Mouse (Mus musculus) kidney, adult 8-10 months (tissue): Measurements from ENCODE around the gene Tmem132d.

ENCODE experiments used
- DNase-seq, 2 experiments: peaks; one replicate each; pipeline ENCODE4 v3.0.0; 2022

The Tmem132d gene

GRCm38 (mm10) chr5:128205716-128206115 is 227.2 kb downstream of the Tmem132d start:
- no peak for DNase-seq

DNA sequence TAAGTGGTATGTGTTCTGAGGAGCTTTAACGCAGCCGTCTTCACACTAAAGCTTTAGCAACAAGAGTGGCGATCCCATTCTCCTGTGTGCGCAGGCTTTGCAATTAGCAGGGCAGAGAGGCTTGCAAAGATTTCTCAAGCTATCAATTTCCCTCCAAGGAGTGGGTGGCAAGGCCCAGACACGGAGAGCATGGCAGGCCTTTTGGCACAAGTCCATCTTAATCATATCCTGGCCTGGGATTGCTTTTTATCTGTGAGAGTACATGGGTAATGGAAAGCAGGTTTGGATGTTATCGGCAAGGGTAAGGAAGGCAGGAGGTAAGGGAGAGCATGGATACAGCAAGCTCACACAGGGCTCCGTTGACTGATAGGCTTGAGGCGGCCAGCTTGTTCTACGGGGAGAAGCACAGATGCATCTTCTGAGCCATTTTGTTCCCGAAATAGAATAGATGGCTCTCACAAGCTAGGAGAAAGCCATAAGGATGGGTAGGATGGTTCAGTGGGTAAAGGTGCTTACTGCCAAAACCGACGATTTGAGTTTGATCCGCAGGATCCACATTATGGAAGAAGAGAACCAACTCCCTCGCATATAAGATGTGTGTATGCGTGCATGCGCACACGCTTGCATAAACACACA is 228.1 kb downstream of the Tmem132d start:
- no peak for DNase-seq

DNA sequence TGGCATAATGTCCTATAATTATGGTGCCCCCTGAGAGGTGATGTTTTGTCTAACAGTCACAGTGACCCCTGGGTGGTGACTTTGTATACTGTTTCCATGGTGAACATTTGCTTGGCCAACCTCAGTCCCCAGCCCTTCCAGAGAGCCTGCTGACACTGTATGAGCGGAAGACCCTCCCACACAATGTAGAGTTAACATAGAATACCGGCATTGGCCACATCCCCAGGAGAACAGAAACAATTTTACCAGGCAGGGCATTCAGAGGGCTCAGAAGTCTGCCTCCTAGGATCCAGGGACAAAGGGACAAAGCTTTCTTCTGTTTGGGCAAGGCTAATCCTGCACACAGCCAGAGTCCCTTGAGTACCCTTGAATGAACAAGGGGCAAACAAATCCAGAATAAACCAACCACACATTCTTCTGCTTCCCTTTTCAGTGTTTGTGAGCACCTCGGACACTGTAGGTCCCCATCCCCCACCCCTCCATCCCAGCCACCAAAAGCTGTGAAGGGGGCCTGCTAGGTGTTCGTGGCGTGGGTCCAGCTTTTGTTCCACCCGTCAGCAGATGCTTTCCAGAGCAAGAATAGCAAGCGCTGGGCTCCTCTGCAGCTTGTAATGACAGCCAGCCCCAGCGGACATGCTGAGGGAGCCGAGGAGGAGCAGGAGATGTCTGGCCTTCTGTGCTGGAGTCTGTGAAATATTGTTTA is 228.8 kb downstream of the Tmem132d start:
- no peak for DNase-seq

DNA sequence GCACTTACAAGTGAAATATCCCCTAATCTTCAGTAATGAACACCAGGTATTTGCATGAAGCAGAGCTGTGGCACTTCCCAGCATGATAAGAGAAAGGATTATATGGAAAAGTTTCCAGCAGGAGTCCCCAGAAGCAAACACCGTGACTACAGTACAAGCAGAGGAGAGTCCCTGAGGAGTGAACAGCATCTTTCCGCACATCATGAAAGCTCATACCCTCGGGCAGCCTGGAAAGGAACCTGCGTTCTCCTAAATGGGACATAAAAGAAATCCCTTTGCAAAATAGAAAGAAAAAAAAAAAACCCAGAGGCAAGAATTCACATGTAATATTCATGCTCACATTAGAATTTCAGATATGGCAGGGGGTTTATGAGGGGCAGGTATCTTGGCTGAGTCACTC is 238.8 kb downstream of the Tmem132d start:
- no peak for DNase-seq

DNA sequence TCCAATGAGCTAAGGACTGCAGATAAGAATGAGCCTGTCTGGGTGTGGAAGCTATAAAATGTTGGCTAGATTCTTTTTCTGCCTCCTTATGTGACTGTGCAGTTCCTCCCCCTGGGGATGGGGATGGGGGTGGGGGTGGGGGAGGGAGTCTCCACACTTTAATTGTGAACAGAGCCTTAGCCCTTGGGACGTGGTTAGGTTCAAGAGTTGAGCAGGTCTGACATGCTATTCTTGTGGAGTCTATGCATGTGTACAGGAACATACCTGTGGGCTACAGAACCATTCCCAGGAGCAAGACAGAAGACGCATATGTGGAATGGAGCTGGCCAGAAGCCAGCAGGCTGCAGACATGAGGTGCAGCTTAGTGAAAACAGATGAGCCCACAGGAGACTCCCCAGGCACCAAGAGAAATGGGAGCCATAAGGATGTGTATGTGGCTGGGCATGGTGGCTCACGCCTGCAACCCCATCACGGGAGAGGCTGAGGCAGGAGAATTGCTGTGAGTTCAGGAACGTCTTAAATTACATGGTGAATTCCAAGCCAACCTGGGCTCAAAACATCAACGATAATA is 240.3 kb downstream of the Tmem132d start:
- DNase-seq: no peak

- DNase-seq: no peak
These were observed 241.2 kb downstream of the Tmem132d start for GRCm38 (mm10) chr5:128191710-128192109.

DNA sequence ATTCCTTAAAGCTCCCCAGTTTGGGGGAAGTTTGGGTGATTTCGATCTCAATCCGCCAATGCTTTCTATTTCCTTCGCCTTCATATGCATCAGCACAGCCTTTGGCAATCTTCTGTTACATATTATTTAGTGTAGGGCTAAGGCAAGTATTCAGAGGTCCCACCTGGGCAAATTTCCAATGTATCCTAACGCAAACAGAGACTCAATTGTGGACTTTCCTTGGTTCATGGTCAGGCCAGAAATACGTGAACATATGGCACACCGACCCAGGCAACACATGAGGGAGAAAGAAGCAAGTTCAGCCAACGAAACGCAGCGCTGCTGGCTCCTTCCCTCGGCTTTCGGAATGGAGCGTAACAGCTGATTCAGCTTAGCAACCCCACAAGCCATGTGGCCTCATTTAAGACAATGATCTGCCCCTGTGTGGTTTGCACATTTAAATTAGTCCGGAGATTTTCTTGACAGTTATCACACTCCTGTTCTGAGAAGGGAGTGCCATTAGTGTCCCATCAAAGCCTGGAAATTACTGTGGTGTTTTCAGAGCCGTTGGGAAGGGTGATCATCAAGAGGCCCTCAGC is 242.5 kb downstream of the Tmem132d start:
- no peak for DNase-seq

GRCm38 (mm10) chr5:128176234-128176633 is 256.6 kb downstream of the Tmem132d start:
- no peak for DNase-seq

DNA sequence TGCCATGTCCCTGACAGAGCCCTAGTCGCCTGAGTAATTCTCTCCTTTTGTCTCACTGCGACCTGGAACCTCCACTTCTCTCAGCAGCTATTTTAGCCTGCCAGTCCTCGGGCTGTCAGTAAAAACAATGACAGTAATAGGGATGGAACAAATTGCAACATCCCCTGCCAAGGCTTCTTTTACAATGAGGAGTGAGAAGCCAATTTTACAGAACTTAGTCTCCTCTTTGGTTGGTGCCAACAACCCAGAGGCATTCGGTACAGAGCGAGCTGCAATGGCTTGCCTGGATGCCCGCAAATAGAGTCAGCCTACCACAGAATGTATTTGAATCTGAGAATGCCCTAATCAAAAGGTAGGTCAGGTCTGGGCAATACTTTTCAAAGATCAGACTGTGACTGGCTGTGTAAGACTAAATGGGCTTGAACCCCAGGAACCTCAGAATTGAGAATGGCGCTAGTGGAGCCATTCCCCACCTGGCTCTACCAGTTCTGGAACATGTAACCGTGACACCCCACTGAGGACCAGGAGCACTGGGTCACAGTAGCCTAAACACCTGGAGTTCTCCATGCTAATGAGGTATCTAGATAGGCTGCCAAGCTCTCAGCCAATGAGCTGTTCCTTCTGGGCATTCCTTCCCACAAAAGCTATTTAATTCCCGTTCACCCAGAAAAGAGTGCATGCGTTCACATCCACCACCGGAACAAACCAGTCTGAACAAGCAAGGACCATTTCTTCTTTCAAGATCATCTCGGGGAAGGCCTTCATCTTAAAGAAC is 273.8 kb downstream of the Tmem132d start:
- no peak for DNase-seq

- DNase-seq: no peak
These were observed 281.4 kb downstream of the Tmem132d start for GRCm38 (mm10) chr5:128151461-128151860.

- DNase-seq: no peak
These were observed 285.8 kb downstream of the Tmem132d start for GRCm38 (mm10) chr5:128146901-128147645.

DNA sequence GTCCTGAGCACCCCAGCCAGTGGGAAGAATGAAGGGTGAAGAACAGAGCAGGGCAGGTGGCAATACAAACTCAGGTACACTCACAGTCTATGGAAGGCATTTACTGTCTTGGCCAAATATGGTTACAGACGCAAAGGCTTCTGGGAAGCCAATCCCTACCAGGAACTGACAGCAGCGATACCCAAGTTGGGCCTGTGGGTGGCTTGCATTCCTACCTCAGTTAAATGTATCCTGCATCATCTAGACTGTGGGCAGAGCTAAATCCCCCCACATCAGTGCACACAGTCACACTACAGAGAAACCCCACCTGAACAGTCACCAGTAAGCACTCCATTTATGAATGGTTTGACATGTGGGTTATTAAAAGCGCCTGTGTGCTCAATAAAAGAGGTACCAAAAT is 288.1 kb downstream of the Tmem132d start:
- no peak for DNase-seq

DNA sequence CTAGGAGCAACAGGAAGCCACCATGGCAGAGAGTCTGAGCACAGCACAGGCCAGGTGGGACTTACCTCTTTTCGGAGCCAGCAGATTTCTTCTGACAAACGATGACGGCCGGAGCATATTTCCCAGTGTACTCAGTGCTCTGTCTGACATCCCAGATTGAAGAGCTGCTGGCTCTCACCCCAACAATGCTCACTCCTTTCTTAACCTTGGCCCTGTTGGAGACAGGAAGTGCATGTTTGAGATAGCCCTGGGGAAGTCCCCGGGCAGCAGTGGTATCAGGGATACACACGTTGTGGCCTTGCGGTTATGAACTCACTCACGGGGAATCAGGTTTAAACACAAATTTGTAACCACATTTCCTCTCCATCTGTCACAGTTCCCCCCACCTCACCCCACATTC is 296.1 kb downstream of the Tmem132d start:
- no peak for DNase-seq

DNA sequence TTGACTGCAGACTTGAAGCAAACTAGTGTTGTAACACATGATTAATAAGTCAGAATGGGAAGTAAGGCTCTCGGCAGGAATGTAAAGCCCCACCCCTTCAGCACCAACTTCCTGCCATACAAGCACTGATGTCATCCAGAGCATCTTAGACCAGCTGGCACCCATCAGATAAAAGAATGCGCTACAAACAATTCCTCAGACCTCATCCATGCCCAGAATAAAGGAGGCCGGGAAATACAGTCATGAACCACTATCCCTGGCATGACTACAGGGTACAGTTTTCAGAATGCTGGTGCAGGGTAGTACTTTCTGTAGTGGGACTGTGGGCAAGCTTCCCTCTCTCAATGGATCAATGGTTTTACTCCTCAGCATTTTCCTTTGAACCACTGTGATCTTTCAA is 310.2 kb downstream of the Tmem132d start:
- no peak for DNase-seq

DNA sequence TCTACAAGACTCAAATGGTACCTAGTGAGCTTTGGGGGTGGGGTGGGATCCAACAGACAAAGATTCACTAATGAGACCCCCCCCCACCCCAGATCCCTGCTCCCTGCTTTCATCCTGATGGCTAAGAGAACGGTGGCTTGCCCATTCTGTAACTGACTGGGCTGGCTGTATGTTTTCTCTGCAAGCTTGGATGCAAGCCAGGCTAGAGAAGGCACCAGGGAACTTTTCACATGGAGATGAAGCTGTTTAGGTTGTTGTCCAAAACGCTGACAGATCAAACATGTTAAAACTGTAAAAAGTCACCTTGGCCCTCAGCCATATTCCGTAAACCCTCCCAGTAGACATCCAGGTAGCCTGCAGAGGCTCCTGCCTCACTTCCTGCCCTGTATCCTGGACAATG is 313.7 kb downstream of the Tmem132d start:
- DNase-seq: no peak

GRCm38 (mm10) chr5:128113107-128113506 is 319.8 kb downstream of the Tmem132d start:
- no peak for DNase-seq

- no peak for DNase-seq
These were observed 320.4 kb downstream of the Tmem132d start for GRCm38 (mm10) chr5:128112518-128112917.

DNA sequence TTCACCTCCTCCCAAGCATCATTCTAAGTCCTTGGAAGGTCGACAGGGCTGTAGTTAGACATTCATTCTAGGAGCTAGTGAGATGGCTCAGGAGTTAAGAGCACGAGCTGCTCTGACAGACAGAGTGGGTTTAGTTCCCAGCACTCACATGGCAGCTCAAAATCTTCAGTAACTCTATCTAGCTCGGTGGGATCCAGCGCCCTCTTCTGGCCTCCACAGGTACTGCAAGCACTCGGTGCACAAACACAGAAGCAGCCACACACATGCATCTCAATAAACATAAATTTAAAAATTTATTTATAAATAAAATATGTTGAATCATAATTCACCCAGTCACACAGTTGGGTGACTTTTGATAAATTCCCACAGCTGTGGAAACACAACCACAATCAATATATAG is 321.2 kb downstream of the Tmem132d start:
- no peak for DNase-seq

GRCm38 (mm10) chr5:128102556-128102955 is 330.3 kb downstream of the Tmem132d start:
- no peak for DNase-seq

DNA sequence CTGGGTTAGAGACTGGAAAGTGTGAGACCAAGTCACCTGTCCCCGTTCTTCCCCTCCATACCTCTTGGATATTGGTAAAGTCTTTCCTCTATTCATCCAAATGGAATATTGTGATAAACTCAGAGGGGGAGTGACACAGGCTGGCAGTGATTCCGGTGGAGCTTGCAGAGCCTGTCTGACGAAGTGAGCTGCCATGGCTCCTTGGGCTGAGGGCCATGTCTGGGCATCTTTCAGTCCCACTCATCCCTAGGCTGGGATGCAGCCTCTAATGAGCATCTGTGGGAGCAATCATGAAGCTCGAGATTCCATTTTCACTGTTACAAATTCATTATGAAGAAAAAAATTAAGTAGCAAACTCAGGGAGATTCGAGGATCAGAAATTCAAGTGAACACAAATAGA is 332.5 kb downstream of the Tmem132d start:
- no peak for DNase-seq

DNA sequence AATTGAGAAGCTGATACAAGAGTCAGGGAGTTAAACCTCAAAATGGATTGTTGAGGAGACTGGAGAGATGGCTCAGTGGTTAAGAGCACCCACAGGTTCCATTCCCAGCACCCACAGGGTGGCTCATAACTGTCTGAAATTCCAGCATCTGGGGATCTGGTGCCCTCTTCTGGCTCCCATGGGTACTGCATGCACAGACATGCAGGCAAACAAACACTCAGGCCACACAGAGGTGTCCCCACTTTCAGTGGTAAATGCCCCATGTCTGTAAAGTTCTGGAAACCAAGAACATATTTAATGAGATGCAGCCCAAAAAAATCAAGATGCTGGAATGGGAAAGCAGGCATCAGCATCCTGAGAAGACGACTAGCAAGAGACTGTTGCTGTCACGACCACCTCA is 333.4 kb downstream of the Tmem132d start:
- DNase-seq: no peak

DNA sequence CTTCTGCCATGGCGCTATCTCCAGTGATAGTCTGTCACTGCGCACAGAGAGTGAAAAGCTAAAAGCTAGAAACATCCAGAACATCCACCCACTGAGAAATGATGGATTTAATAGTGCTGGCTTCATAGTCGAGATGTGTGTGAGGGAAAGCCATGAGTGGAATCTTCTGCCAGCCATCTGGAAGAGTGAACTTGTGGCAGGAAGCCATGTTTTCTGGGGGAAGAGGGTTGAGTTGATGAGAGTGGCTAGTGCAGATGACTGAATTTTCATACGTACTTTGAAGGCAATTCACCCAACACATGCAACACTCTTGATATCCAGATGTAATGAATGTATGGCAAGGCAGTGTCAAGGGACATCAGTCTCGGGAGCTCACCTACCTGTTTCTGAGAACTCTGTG is 342.3 kb downstream of the Tmem132d start:
- no peak for DNase-seq

DNA sequence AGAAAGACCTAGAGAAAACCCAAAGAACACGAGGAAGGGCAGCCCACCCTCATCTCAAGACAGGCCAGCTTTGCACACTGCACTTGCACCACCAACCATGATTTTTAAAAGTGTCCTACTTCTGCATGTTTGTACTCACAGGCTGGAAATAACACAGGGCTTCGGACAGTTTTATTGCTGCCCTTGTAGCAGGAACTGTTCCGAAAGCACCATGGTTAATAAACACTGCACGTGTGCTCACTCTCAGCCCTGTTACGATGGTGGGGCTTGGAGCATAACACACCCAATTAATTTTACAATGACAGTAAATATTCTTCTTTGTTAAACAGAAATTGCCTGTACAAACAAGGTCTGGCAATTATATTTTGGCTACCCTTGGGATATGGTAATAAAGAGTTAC is 357.4 kb downstream of the Tmem132d start:
- no peak for DNase-seq
